Mouse (Mus musculus): ENCODE measurements around the gene Actg1.
"Not testable (repeated sequence)": the region's sequence is repeated elsewhere in the genome, so short reads cannot be mapped to it uniquely, and the experiment has no call there.

Actg1 gene

GRCm38 (mm10) chr11:120360755-120361154 is 12.4 kb upstream of the Actg1 start:
- no peak for DNase-seq (ENCODE audit: low spot score)

DNA sequence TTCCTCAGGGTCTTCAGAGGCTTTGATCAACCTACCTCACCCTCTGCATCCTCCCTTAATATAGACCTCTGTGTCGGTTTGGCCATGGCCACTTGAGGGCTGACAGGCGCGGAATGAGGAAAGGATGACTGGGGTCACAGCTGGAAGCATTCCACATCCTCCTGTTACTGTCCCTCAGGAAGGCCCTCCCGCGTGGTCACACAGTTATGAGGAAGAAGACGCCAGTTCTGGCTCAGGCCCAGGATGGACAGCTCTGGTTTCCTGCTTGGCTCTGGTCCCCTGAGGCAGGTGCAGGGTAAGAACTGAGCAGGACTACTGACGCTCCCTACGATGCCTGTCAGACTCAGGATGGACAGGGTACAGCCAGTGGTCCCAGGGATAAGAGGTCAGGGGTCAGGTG is 11.7 kb upstream of the Actg1 start:
- DNase-seq (ENCODE audit: low spot score): no peak

GRCm38 (mm10) chr11:120359391-120359790 is 11.0 kb upstream of the Actg1 start:
- no peak for DNase-seq (ENCODE audit: low spot score)

- no peak for DNase-seq (ENCODE audit: low spot score)
Observed at GRCm38 (mm10) chr11:120357791-120358401, 9.6 kb upstream of the Actg1 start.

- no peak for DNase-seq (ENCODE audit: low spot score)
Observed at GRCm38 (mm10) chr11:120356900-120357299, 8.6 kb upstream of the Actg1 start.

GRCm38 (mm10) chr11:120356319-120356840 is 8.0 kb upstream of the Actg1 start:
- DNase-seq (ENCODE audit: low spot score): no peak

DNA sequence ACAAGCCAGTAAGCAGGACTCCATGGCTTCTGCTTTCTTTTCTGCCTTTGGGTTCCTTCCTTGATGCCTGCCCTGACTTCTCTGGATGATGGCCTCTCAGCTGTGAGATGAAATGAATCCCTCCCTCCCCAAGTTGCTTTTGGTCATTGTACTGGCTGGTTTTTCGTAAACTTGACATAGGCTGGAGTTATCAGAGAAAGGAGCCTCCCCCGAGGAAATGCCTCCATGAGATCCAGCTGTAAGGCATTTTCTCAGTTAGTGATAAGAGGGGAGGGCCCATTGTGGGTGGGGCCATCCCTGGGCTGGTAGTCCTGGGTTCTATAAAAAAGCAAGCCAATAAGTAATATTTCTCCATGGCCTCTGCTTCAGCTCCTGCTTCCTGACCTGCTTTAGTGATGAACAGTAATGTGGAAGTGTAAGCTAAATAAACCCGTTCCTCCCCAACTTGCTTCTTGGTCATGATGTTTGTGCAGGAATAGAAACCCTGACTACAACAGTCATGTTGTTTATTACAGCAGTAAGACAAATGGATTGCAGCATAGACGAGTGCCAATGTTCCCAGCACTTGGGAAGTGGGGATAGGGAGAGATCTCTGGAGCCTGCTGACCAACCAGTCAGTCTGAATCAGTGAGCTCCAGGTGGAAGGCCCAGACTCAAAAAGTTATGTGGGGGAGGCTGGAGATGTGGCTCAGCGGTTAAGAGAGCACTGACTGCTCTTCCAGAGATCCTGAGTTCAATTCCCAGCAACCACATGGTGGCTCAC is 7.1 kb upstream of the Actg1 start:
- no peak for DNase-seq (ENCODE audit: low spot score)

DNA sequence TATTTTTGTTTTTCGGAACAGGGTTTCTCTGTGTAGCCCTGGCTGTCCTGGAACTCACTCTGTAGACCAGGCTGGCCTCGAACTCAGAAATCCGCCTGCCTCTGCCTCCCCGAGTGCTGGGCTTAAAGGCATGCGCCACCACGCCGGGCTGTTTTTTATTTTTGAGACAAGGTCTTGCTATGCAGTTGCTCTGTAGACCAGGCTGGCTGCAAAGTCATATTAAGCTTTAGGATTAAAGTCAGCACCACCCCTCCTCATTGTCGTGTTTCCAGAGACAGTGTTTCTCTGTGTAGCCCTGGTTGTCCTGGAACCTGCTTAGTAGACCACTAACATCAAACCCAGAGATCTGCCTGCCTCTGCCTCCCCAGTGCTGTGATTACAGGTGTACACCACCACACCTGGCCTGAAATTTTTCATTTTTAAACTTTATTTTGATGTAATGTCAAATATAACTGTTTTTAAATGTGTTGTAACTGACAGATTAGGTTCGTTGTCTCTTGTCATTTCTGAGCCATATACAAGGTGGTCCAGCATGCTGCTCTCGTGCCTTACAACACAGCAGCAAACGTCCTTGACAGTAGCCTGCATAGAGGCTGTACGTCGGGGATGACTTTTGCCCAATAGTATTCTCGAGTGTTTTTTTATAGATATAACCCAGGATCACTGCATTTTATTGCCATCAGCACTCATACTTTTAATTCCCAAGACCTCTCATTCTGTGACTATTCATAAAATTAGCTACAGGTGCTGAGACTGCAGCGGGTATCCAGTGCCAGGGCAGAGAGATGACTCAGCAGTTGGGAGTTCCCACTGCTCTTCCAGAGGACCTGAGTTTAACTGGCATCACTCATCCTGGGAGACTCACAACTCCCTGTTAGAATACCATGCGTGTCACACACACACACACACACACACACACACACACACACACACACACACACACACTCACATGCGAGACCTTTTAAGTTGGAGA is 6.2 kb upstream of the Actg1 start:
- no peak for DNase-seq (ENCODE audit: low spot score)

GRCm38 (mm10) chr11:120353500-120354303 is 5.4 kb upstream of the Actg1 start:
- DNase-seq (ENCODE audit: low spot score): no peak

DNA sequence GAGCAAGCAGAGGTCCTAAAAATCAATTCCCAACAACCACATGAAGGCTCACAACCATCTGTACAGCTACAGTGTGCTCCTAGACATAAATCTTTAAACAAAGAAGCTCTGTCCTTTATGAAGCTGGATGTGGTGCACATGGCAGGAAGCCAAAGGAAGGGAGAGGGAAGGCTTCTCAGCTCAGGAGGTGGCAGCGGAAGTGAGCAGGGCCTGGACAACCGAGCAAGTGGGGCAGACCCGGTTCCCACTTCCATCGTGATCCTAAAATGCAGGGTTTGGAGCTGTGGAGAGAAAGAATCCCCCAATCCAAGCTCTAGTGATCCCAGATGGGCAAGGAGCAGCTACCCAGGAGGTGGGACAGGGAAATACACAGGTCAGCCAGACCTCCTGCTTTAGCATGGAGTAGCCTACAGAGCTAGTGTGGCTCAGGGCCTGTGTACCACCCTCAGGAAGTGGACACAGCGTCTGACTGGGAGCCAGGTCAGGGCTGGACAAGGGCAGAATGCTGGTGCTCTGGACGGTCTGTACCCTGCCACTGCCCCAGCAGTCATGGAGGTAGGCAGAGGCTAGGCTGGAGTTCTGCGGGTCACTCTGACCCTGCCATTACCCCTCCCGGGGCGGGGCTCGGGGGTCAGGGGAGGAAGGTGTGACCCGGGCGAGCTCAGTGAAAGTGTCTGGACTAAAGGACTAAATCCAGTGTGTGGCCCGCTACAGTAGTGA is 4.4 kb upstream of the Actg1 start:
- DNase-seq (ENCODE audit: low spot score): no peak

- not testable (repeated sequence) for DNase-seq (ENCODE audit: low spot score)
Observed at GRCm38 (mm10) chr11:120352093-120352350, 3.7 kb upstream of the Actg1 start.

DNA sequence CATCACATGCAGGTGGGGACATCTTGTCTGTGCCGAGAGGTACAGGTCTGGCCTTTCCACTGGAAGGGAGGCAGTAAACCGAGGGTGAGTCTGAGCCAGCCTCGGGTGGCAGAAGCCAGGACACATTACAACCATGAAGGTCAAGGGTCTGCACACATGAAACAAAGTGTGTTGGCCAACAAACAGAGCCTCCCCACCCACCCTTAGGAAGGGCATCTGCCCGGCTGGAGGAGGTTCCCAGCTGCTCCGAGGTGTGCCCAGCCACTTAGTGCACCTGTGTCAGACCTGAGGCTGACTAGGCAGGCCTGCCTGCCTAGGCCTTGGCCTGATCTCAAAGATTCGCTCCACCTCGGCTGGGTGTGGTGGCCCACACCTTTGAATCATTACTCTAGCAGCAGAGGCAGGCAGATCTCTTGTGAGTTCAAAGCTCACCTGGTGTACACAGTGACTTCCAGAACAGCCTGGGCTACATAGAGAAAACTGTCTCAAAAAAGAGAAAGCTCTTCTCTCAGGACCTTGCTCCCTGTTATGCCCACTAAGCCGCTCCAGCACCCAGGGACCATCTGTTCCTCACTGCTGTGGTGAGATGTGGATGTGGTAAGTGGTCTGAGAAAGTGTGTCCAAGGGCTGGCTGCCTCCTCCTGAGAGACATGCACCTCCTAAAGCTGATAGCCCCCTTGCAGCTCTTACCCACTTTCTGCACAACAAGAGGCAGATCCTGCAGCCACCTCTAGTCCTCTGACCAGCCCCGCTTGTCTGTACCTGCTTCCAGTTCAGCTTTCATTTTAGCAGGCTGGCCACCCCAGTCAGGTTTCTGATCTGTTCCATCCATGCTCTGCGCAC is 3.1 kb upstream of the Actg1 start:
- no peak for DNase-seq (ENCODE audit: low spot score)

- no peak for DNase-seq (ENCODE audit: low spot score)
Observed at GRCm38 (mm10) chr11:120350711-120351110, 2.4 kb upstream of the Actg1 start.

- DNase-seq (ENCODE audit: low spot score): peak; percentile 58
Observed at GRCm38 (mm10) chr11:120349986-120350702, 1.8 kb upstream of the Actg1 start.

DNA sequence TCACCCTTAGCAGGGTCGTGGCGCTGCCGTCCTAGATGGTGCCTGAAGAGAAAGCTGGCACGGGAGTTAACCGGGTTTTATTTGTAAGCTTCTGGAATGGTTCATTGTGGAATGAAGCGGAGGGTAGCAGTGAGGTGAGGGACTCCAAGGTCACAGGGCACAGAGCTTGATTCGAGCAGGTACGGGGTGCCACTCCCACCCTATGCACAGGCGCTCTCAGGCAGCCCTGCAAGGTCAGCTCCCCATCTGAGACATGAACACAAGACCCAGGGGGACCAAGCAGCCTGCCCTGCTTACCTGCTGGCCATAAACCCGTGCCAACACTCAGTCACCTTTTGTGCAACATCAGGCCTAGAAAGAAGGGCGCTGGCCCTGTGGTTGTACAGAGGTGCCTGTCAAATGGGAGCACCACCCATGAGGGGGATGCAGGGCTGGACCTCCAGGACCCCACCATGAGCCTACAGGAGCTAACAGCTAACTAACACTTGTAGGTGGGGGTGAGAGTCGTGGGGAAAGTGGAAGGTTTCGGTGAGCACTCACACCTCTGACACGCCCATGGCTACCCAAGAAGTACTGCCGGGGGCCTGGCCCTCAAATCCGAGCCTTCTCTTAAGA is 1.1 kb upstream of the Actg1 start:
- DNase-seq (ENCODE audit: low spot score): no peak

DNA sequence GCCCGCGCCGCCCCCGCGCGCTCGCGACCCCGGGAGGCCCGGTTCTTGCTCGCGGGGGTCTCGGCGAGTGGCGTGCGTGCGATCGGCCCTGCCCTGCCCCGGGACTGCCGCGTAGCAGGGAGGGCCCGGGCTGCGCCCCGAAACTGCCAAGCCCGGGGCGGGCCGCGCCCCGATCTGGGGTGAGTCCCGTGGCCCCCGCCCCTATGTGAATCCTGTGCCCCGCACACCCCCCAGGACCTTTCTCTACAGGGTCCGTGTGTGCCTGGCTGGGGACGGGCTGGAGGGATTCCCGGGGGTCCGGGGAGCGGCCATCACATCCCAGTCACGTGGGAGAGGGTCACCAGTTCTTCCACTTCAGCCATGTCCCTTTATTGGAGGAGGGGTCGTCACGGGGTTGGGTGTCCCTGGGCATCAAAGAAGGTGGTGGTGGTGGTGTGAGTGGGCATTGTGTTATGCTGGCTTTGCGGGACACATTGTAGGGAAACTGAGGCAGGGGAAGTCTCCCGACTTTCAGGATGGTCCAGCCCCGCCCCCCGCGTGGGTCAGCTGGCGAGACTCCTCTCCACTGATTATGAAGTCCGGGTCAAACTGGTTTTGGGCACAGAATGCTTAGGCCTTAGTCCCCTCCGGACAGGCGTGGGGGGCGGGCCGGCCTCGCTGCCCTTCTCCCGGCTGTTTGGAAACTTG is 485 bp upstream of the Actg1 start:
- peak; percentile 57 for DNase-seq (ENCODE audit: low spot score)

- no peak for DNase-seq (ENCODE audit: low spot score)
Observed at GRCm38 (mm10) chr11:120347301-120347700, 1.0 kb downstream of the Actg1 start.

DNA sequence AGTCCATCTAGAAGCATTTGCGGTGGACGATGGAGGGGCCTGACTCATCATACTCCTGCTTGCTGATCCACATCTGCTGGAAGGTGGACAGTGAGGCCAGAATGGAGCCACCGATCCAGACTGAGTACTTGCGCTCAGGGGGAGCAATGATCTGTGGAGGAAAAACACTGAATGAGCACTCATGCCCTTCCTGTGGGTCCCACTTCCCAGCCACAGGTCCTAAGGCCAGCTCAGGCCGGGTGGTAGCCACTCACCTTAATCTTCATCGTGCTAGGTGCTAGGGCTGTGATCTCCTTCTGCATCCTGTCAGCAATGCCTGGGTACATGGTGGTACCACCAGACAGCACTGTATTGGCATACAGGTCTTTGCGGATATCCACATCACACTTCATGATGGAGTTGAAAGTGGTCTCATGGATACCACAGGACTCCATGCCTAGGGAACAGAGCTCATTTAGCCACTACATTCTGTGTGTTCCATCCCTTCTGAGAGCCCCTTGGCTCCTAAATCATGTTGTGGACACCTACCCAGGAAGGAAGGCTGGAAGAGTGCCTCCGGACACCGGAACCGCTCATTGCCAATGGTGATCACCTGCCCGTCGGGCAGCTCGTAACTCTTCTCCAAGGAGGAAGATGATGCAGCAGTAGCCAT is 1.8 kb downstream of the Actg1 start:
- not testable (repeated sequence) for DNase-seq (ENCODE audit: low spot score)

All from left cerebral cortex, adult 11 months (tissue).